Mouse (Mus musculus) kidney, adult 2 months (tissue): ENCODE results near the gene Spag4. TPM values are rescaled to one million over a fixed set of nuclear protein-coding genes. Genes with fewer than 3 reads are reported as not detected.

Source experiments
- DNase-seq: peaks from one replicate; pipeline ENCODE4 v3.0.0; 2021
- H3K27ac ChIP-seq: fragments of 200-500 bp; 2 replicates; pipeline ENCODE4 v1.5.1; 2012; ENCODE audit warnings: low read depth, low read length, control low read depth, inconsistent platforms; ENCODE audit not compliant: insufficient read depth
- H3K27me3 ChIP-seq: fragments of 200-500 bp; replicated peaks from 2 replicates; pipeline ENCODE4 v1.6.1; 2012; ENCODE audit warnings: mild to moderate bottlenecking, moderate library complexity, low read length, inconsistent platforms; ENCODE audit not compliant: control insufficient read depth, insufficient read depth
- H3K36me3 ChIP-seq: fragments of 200-500 bp; 2 replicates; pipeline ENCODE4 v1.6.1; 2012; ENCODE audit warnings: mild to moderate bottlenecking, moderate library complexity, low read length, inconsistent platforms; ENCODE audit not compliant: control insufficient read depth, insufficient read depth
- H3K4me1 ChIP-seq: fragments of 200-500 bp; 2 replicates; pipeline ENCODE4 v1.6.1; 2011; ENCODE audit warnings: low read length; ENCODE audit not compliant: control insufficient read depth, insufficient read depth
- H3K4me3 ChIP-seq: fragments of 200-500 bp; 2 replicates; pipeline ENCODE4 v1.5.1; 2011; ENCODE audit warnings: mild to moderate bottlenecking, low read depth, low read length, control low read depth; ENCODE audit not compliant: insufficient read depth
- CTCF ChIP-seq: fragments of 200-500 bp; conservative IDR thresholded peaks from 2 replicates; pipeline ENCODE4 v1.5.1; 2011; ENCODE audit warnings: low read depth, mild to moderate bottlenecking, control low read depth, low read length, moderate library complexity, mixed read lengths; ENCODE audit not compliant: insufficient read depth, insufficient read length
- POLR2A ChIP-seq: fragments of 200-500 bp; IDR thresholded peaks from one replicate; pipeline ENCODE4 v1.6.1; 2011; ENCODE audit warnings: low read depth, low read length, control low read depth
- WGBS: fragments of 180-500 bp; shearing (Covaris S2); methylation state at CpG from one replicate; pipeline ENCODE4 v1.1.7; 2018; 5-methylcytosine and 5-hydroxymethylcytosine counted together
- polyA plus RNA-seq: library from polyadenylated mRNA; depleted of rRNA; stranded (reverse); fragments of >200 nt; gene quantifications from 2 replicates; pipeline ENCODE4 v1.2.3, GENCODE M21; 2012

Gene Spag4
- polyA plus RNA-seq, 1 experiment = 3.3 TPM

- no peak overlapping the region for H3K27ac ChIP-seq
- no peak for TF ChIP-seq CTCF
- TF ChIP-seq POLR2A = no peak
- H3K4me3 ChIP-seq = no peak overlapping the region
- no peaks in the 10 kb centered on the region for H3K36me3 ChIP-seq
- whole genome bisulfite sequencing = 8% methylated on average over 19 of the region's 19 CpGs
- no peaks in the 10 kb centered on the region for H3K27me3 ChIP-seq
- H3K4me1 ChIP-seq = no peaks in the 10 kb centered on the region
- DNase-seq = peak; percentile 7
Observed at GRCm38 (mm10) chr2:156047929-156048328, 17.0 kb upstream of the Spag4 start.

- Histone ChIP-seq H3K27me3 (no peaks in the 10 kb centered on the region), H3K4me3 (no peak within 1 kb of the TSS), H3K4me1 (no peaks in the 10 kb centered on the region), H3K36me3 (no peaks in the 10 kb centered on the region), H3K27ac (no peak within 1 kb of the TSS)
- WGBS = 76% methylated on average over 9 of the region's 9 CpGs
- TF ChIP-seq CTCF (no peak), POLR2A (no peak)
- DNase-seq = no peak
Observed at GRCm38 (mm10) chr2:156052816-156053215, 12.2 kb upstream of the Spag4 start, which contains the start of gene Fer1l4. Gene Fer1l4 (minus strand): TSS chr2:156052947.

GRCm38 (mm10) chr2:156066126-156066525, 1.2 kb downstream of the Spag4 start:
- 36% methylated on average over 10 of the region's 10 CpGs for WGBS
- no peaks in the 10 kb centered on the region for H3K27me3 ChIP-seq
- H3K27ac ChIP-seq = no peak overlapping the region
- H3K4me1 ChIP-seq = no peaks in the 10 kb centered on the region
- TF ChIP-seq CTCF (no peak), POLR2A (no peak)
- DNase-seq = no peak
- H3K36me3 ChIP-seq = no peaks in the 10 kb centered on the region
- H3K4me3 ChIP-seq = 0 out of 2 replicates have a peak overlapping the region, but pooled peaks have one; percentile 59

- no peak for TF ChIP-seq POLR2A
- no peak for TF ChIP-seq CTCF
- Histone ChIP-seq H3K27ac (no peak overlapping the region), H3K27me3 (no peaks in the 10 kb centered on the region), H3K36me3 (no peaks in the 10 kb centered on the region), H3K4me1 (no peaks in the 10 kb centered on the region), H3K4me3 (no peak overlapping the region)
- WGBS = 88% methylated on average over 10 of the region's 10 CpGs
- DNase-seq = peak; percentile 56
Observed at GRCm38 (mm10) chr2:156067916-156068315, 2.9 kb downstream of the Spag4 start.

- DNase-seq = no peak
- peaks cover 4% of the 10 kb centered on the region for H3K36me3 ChIP-seq
- no peaks in the 10 kb centered on the region for H3K27me3 ChIP-seq
- TF ChIP-seq CTCF (no peak), POLR2A (no peak)
- H3K4me1 ChIP-seq = no peaks in the 10 kb centered on the region
- 96% methylated on average over 10 of the region's 10 CpGs for whole genome bisulfite sequencing
- H3K4me3 ChIP-seq = no peak overlapping the region
- no peak overlapping the region for H3K27ac ChIP-seq
Observed at GRCm38 (mm10) chr2:156071236-156071635, 6.3 kb downstream of the Spag4 start.

- Histone ChIP-seq H3K27ac (no peak overlapping the region), H3K4me3 (no peak overlapping the region), H3K36me3 (peaks cover 4% of the 10 kb centered on the region), H3K4me1 (0 out of 2 replicates have a peak, but pooled peaks cover 6% of the 10 kb centered on the region), H3K27me3 (no peaks in the 10 kb centered on the region)
- 80% methylated on average over 15 of the region's 15 CpGs for WGBS
- no peak for DNase-seq
- TF ChIP-seq CTCF (no peak), POLR2A (no peak)
Observed at GRCm38 (mm10) chr2:156073725-156074124, 8.8 kb downstream of the Spag4 start.

- WGBS = 82% methylated on average over 7 of the region's 7 CpGs
- no peak overlapping the region for H3K4me3 ChIP-seq
- H3K27ac ChIP-seq = no peak overlapping the region
- H3K36me3 ChIP-seq = peaks cover 4% of the 10 kb centered on the region
- 0 out of 2 replicates have a peak, but pooled peaks cover 6% of the 10 kb centered on the region for H3K4me1 ChIP-seq
- TF ChIP-seq CTCF = no peak
- TF ChIP-seq POLR2A = no peak
- DNase-seq = peak; percentile 21
- H3K27me3 ChIP-seq = no peaks in the 10 kb centered on the region
Observed at GRCm38 (mm10) chr2:156077461-156077860, 12.5 kb downstream of the Spag4 start.

GRCm38 (mm10) chr2:156078421-156079182, 13.6 kb downstream of the Spag4 start:
- H3K27me3 ChIP-seq = no peaks in the 10 kb centered on the region
- H3K4me1 ChIP-seq = 0 out of 2 replicates have a peak, but pooled peaks cover 6% of the 10 kb centered on the region
- 88% methylated on average over 16 of the region's 16 CpGs for WGBS
- H3K36me3 ChIP-seq = no peaks in the 10 kb centered on the region; the same call in none of the 2 replicates
- H3K4me3 ChIP-seq = no peak overlapping the region
- DNase-seq = no peak
- TF ChIP-seq POLR2A (no peak), CTCF (no peak)
- H3K27ac ChIP-seq = no peak overlapping the region
